Mouse (Mus musculus) heart, postnatal 25 days (tissue): ENCODE data around the gene C1galt1c1. TPM values are rescaled to one million over a fixed set of nuclear protein-coding genes. Genes with fewer than 3 reads are reported as not detected.
A peak's percentile ranks its signal among the peaks of the same experiment; 100 is the strongest.

Experiments used
- DNase-seq: peaks from one replicate; pipeline ENCODE4 v3.0.0; 2022; ENCODE audit warnings: low spot score
- intact Hi-C: fragments of 180-260 bp; cut with DNase I; formaldehyde crosslinking; loops from one replicate; pipeline ENCODE4 v1.15.1; 2025
- total RNA-seq, 2 experiments: library from RNA; stranded (reverse); gene quantifications; 2 replicates each; pipeline ENCODE4 v1.2.3; 2021

Gene C1galt1c1
- total RNA-seq: 10 to 100 TPM; 11.9 to 12.5 TPM

DNA sequence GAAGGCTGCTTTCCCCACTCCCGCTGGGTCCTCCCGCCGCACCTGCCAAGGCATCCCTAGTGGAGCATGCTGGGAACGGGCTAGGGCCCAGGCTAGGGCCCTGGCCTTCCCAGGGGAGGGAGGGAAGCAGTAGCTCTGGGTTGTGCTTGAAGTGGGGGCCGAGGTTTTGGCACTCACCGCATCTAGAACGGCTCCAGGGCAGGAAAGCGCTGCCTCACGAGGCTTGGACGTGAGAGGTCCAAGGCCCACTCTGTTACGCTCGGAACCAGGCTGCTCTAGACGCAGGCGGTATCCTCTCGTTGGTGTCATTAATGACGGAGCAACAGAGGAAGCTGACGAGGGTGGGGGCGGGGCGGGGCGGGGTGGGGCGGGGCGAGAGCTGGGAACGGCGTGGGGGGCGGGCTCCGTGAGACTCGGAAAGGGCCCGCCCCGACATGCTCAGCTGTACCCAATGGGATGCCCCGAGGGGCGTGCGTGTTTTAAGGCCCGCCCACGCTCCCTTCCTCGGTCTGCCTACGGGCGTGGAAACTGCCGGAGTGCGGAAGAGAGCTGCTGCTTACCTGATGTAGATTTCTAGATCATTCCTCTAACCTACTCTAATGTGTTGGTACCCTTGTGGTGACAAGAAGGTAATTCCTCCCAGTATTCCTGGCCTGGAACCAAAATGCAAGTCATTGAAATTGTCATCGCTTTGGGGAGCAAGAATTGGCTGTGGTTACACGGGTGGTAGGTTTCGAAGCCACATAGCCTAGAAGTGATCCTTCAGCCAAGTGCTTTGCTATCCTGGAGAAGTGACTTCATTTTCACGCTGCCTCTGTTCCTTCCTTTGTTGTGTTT is at the start of gene C1galt1c1:
C1galt1c1 (minus strand) TSS at position 287 of the 837 bp plus-strand sequence.
- intact Hi-C loops: loop anchor here (5.0 kb wide), 1 partner anchor 33 kb away; the partner anchor contains the start of gene Mcts1
- DNase-seq: peak; percentile 84

- intact Hi-C loops: no loop called here
- no peak for DNase-seq
Measured at GRCm38 (mm10) chrX:38681972-38682371, 47.1 kb upstream of the C1galt1c1 start.

- intact Hi-C loops: no loop called here
- DNase-seq: no peak
Measured at GRCm38 (mm10) chrX:38669111-38669903, 34.4 kb upstream of the C1galt1c1 start.

DNA sequence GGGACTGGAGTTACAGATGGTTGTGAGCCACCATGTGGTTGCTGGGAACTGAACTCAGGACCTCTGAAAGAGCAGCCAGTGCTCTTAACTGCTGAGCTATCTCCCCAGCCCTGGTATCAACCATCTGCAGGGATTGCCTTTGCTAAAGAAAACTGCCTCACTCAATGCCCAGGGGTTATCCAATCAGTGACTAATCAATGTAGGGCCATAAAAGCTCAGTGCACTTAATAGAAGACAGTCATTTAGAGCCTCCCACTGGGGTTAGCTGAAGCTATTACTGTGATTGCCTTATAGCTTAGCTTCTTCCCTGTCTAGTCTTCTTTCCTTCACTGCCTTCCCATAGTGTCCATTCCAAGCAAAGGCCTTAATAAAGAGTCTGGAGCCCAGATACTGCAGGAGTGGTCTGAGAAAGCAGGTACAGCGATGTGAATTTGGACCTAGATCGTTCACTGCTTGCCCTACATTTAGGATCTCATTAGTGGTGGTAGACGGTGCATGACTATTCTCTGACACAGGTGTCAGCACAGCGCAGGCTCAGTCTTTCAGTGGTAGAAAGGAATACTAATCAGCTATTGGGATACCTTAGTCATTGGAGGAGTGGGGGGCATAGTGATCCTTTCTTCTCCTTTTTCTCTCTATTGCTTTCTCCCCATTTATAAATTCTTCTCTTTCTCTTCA is 21.5 kb upstream of the C1galt1c1 start:
- intact Hi-C loops: no loop called here
- DNase-seq: no peak

GRCm38 (mm10) chrX:38654681-38655080 is 19.8 kb upstream of the C1galt1c1 start:
- no peak for DNase-seq
- intact Hi-C loops: loop anchor here (5.0 kb wide), 1 partner anchor 142 kb away; no protein-coding TSS in a partner anchor

DNA sequence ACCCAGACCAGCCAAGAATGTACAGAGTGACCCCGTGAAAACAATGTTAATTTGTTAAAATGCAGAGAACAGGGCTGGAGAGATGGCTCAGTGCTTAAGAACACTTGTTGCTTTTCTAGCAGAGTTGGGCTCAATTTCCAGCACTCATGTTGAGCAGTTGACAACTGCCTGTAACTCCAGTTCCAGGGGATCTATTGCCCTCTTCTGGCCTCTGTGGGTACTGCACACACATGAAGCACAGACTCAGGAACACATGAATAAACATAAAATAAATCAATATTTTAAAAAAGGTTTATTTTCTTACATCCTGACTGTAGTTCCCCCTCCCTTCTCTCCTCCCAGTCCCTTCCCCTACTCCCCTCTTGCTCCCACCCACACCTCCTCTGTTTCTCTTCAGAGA is 18.3 kb upstream of the C1galt1c1 start:
- DNase-seq: no peak
- intact Hi-C loops: loop anchor here (5.0 kb wide), 1 partner anchor 141 kb away; no protein-coding TSS in a partner anchor

DNA sequence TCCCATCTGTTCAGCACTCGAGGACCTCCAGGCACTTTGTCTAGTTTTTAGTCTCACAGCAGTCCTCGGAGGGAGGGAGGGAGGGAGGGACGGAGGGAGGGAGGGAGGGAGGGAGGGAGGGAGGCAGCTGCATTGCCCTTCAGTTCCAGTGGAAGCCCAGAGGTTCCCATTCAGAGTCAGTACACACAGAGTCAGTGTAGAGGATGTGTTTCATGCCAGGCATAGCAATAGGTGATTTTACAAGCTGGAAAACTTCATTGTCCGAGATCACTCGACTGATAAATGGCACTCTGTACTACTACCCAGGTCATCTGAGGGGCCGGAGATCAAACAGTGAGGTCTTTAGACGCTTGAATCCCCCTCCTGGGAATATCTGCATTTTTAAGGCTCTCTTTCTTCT is 16.3 kb upstream of the C1galt1c1 start:
- DNase-seq: no peak
- intact Hi-C loops: loop anchor here (5.0 kb wide), 1 partner anchor 139 kb away; no protein-coding TSS in a partner anchor

DNA sequence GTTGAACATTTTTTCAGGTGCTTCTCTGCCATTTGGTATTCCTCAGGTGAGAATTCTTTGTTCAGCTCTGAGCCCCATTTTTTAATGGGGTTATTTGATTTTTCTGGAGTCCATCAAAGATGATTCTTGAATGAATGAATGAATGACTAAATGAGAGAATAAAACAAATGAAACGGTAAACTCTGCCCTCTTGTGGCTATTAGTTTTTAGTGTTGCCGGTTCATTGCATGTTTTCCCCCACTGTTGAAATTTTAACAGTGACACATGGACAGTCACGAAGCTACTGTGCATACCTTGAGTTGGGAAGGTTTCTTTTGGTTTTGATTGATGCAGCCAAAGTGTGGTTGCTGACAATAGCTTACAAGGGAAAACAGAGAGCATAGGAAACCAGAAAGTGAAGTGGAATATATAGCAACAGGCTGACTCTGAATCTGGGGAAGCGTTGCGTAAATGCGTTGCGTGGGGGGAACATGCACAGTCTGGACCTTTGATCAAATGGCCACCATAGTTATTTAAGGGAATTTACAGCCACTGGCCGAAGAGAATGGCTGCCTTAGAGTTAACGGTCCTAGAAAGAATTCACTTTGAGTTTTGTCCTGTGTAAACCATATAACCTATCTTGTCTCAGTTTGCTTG is 15.6 kb upstream of the C1galt1c1 start:
- intact Hi-C loops: loop anchor here (5.0 kb wide), 1 partner anchor 138 kb away; no protein-coding TSS in a partner anchor
- DNase-seq: no peak

DNA sequence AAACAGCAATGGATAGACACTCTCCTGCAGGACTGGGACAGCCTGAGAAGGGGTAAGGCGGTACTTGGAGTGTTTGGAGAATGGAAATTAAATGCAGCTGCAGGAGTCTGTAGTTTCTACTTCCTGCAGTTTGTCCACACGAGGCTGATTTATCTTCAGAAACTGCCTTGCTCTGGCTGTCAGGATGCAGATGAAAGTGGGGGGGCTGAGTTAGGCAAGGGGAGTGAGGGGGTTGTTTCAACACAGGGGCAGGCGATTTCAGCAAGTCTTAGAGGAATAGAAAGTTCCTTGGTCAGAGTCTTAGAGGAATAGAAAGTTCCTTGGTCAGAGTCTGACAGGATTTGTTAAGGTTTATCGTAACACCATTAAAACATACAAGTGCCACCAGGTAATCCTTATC is 7.3 kb upstream of the C1galt1c1 start:
- no peak for DNase-seq
- intact Hi-C loops: no loop called here

DNA sequence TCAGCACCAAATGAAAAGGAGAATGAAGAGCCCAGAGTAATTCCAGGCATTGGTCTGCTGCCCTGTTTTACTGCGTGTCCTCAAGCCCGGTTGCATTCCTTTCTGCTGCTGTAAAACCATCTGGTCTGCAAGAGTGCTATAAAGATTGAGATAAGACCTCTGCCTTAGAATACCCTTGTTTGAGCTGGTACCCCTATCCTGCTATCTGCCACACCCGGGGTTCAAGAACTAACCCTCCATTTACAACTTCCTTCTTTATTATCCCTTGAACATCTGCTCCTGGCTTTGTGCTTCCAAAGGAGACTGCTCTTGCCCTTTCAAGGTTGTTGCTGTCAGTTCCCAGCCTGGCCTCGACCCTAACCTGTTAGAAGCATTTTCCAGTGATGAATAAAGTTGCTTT is 6.5 kb upstream of the C1galt1c1 start:
- intact Hi-C loops: no loop called here
- no peak for DNase-seq

GRCm38 (mm10) chrX:38635638-38635931 is 698 bp upstream of the C1galt1c1 start:
- intact Hi-C loops: loop anchor here (5.0 kb wide), 1 partner anchor 33 kb away; the partner anchor contains the start of gene Mcts1
- DNase-seq: no peak

- DNase-seq: no peak
- intact Hi-C loops: loop anchor here (5.0 kb wide), 2 partner anchors 34 to 36 kb away; partner anchors contain the start of gene C1galt1c1
Measured at GRCm38 (mm10) chrX:38600995-38601369, 33.9 kb downstream of the C1galt1c1 start.

DNA sequence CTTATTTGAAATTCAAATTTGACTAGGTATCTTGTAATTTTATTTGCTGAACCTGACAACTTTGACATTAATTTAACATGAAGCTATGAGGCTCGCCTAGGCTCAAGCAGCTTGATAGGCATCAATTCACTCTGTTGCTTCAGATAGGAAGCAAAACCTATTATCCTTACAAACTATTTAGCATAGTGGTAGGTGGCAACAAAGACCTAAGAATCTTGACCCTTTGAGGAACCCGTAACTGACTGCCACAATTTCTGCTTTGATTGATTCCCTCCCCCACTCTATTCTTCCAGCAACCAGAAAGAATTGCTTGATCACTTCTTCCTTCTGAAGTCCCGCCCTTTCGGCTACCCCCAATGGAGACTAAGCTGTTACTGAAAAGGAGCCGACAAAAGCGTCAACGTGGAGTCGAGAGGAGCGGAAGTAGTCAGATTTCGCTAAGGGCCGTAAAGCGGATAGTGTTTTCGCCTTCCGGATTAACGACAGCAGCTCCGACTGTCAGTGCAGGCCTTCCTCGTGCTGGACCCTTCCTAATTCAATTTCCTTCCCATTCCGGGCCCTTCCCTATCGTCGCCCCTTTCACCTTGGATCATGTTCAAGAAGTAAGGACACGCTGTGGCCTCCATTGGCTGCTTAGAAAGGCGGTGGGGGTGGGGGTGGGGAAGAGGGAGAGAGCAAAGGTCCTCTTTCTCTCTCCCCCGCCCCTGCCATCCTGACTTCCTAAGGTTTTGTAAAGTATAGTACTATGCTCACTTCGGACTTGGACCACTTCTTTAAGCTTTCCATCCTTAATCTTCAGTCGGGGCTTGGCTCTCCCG is 34.5 kb downstream of the C1galt1c1 start, which contains the start of gene Mcts1:
Mcts1 (plus strand) TSS at position 402 of the 818 bp plus-strand sequence.
- DNase-seq: peak; percentile 50
- intact Hi-C loops: loop anchor here (5.0 kb wide), 2 partner anchors 33 to 37 kb away; partner anchors contain the start of gene C1galt1c1

DNA sequence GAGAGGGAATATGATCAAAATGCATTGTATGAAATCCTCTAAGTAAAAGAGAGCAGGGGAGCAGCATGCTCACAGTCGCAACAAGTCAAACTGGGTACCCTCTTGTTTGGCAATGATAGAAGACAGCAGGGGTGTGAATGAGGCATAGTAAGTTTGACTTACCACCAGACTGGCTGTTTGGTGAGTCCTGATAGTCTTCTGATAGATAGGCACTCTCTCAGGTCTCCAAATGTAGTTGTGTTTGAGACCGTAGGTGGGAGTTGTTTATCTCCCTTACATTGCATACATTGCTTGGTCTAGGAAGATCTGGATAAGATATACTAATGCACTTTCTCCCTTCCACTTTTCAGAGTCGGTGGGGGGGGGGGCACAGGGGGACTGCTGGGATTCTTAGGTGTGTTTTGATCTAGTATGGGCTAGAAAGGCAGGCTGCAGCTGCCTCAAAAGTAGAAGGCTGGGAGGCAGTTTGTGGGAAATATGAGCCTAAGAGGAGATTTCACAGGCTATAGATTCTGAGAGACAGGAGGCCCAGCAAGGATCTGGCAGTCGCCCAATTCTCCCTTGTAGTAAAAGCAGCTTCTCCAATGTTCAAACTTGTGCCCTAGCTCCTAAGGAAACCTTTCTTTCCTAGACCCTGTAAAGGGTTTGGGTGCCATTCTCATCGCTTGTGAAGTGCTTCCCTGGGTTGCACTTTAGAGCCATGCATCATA is 41.6 kb downstream of the C1galt1c1 start:
- no peak for DNase-seq
- intact Hi-C loops: no loop called here

DNA sequence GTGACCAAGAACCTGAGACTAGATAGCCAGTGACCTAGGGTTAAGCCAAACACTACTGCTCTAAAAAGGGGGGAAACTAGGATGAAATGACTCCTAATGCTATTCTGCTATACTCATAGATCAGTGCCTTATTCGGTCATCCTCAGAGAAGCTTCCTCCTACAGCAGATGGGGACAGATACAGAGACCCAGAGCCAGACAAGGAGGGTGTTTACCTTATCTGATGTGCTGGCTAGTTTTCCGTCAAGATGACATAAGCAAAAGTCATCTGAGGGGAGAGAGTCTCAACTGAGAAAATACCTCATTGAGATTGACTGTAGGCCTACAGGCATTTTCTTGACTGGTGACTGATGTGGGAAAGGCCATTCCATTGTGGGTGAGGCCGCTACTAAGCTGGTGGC is 43.1 kb downstream of the C1galt1c1 start:
- no peak for DNase-seq
- intact Hi-C loops: no loop called here

GRCm38 (mm10) chrX:38589827-38590226 is 45.1 kb downstream of the C1galt1c1 start:
- DNase-seq: no peak
- intact Hi-C loops: no loop called here

DNA sequence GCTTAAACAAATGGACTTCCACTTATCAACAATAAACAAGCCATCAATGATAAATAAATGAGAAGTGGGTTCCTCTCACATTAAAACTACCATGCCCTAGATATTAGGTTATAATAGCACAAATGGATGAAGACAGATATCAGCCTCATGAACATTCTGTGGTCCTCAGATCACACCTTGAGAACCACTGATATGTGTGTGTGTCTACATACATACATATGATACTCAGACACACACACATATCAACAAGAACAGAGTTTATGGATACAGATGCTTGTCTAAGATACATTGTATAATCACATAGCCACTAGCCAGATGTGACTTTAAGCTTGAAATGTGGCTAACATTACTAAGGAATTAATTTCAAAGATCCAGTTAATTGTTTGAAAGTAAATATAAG is 51.6 kb downstream of the C1galt1c1 start:
- intact Hi-C loops: no loop called here
- DNase-seq: no peak

- DNase-seq: no peak
- intact Hi-C loops: no loop called here
Measured at GRCm38 (mm10) chrX:38581140-38581539, 53.7 kb downstream of the C1galt1c1 start.
